Mouse (Mus musculus) intestine, embryonic 14.5 days (tissue): ENCODE measurements around the gene Lemd1. TPM values are rescaled to one million over a fixed set of nuclear protein-coding genes. Genes with fewer than 3 reads are reported as not detected.

Source experiments
- ATAC-seq: fragments of 200-750 bp; cut with Nextera tagmentation; replicated peaks from 2 replicates; pipeline ENCODE4 v1.8.0; 2017; ENCODE audit warnings: low read depth, moderate number of reproducible peaks, moderate TSS enrichment, moderate library complexity; ENCODE audit not compliant: low FRiP score, low TSS enrichment
- DNase-seq: peaks from one replicate; pipeline ENCODE4 v3.0.0-alpha.2; 2018; ENCODE audit warnings: low spot score
- H3K27ac ChIP-seq: fragments of 300-500 bp; sonication (generic); 2 replicates; pipeline ENCODE4 v1.5.1; 2014; ENCODE audit warnings: low read depth, mild to moderate bottlenecking, control low read depth
- H3K27me3 ChIP-seq: fragments of 300-500 bp; sonication (generic); replicated peaks from 2 replicates; pipeline ENCODE4 v1.6.1; 2014; ENCODE audit warnings: low read length, control low read depth; ENCODE audit not compliant: control insufficient read depth, insufficient read depth
- H3K36me3 ChIP-seq: fragments of 300-500 bp; sonication (generic); 2 replicates; pipeline ENCODE4 v1.6.1; 2014; ENCODE audit warnings: low read length, control low read depth; ENCODE audit not compliant: control insufficient read depth, insufficient read depth
- H3K4me1 ChIP-seq: fragments of 300-500 bp; sonication (generic); replicated peaks from 2 replicates; pipeline ENCODE4 v1.6.1; 2014; ENCODE audit warnings: low read length, control low read depth, mixed read lengths; ENCODE audit not compliant: control insufficient read depth, insufficient read depth
- H3K4me2 ChIP-seq: fragments of 300-500 bp; sonication (generic); 2 replicates; pipeline ENCODE4 v1.6.1; 2014; ENCODE audit warnings: low read length
- H3K4me3 ChIP-seq: fragments of 300-500 bp; sonication (generic); 2 replicates; pipeline ENCODE4 v1.5.1; 2014; ENCODE audit warnings: low read depth, low read length, control low read depth, mixed read lengths
- H3K9ac ChIP-seq: fragments of 300-500 bp; sonication (generic); 2 replicates; pipeline ENCODE4 v1.6.1; 2014; ENCODE audit warnings: mild to moderate bottlenecking, low read length
- H3K9me3 ChIP-seq: fragments of 300-500 bp; sonication (generic); 2 replicates; pipeline ENCODE4 v1.6.1; 2016; ENCODE audit warnings: low read length, control low read depth; ENCODE audit not compliant: control insufficient read depth
- WGBS: fragments of 180-500 bp; shearing (Covaris S2); extraction: QIAGEN DNeasy Blood & Tissue Kit; methylation state at CpG from one replicate; pipeline ENCODE4 v1.1.7; 2014; 5-methylcytosine and 5-hydroxymethylcytosine counted together
- microRNA counts: library from miRNA; unstranded; fragments of <30 nt; microRNA quantifications from one replicate; lab custom pipeline; 2016
- microRNA-seq: library from miRNA; unstranded; fragments of <30 nt; microRNA quantifications from one replicate; pipeline ENCODE4, GENCODE M21; 2016
- polyA plus RNA-seq: library from polyadenylated mRNA; unstranded; fragments of >200 nt; fragmentation: Nextera tagmentation; extraction: Ambion mirVana; gene quantifications from 2 replicates; pipeline ENCODE4 v1.2.1, GENCODE M21; 2014

Lemd1 gene
- polyA plus RNA-seq, 1 experiment from 2014 or later, result 0.27 TPM

DNA sequence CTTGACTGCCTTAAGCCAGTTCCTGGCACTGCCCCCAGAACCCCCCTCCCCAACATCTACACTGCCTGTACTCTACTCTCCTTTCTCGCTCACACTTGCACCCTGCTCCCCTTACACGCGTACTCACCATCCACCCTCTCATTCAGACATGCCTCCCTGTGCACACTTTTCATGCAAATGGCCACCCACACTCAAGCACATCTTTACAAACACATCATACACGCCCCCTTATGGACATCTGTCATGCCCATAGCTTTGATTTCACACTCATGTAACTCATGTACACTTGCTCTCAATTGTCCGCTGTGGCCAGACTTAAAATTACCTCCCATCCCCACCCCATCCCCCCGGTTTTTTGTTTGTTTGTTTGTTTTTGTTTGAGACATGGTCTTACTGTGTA, 116.7 kb downstream of the Lemd1 start:
- Histone ChIP-seq H3K4me2 (no peak overlapping the region), H3K4me3 (no peak overlapping the region), H3K9ac (no peak overlapping the region), H3K27ac (no peak overlapping the region), H3K36me3 (no peaks in the 10 kb centered on the region), H3K9me3 (no peaks in the 10 kb centered on the region), H3K4me1 (0 out of 2 replicates have a peak, but pooled peaks cover 3% of the 10 kb centered on the region), H3K27me3 (no peaks in the 10 kb centered on the region)
- DNase-seq, result no peak
- no peak for ATAC-seq
- 87% methylated on average over 6 of the region's 6 CpGs for WGBS

DNA sequence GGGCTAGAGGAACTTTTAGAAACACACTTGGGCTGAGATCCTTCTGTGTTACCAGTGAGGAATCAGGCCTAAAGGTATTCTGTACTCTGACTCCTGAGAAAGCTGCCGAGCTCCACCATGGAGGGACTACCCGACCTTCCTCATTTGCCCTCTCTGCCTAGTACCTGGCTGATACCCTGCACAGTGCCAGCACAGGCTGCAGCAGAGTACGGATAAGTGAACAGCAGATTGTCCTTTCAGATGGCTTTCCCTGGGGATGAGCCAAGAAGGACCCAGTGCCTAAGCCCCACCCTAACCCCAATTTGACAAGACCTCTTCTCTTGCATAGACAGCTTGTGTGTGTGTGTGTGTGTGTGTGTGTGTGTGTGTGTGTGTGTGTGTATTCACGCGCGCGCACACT, 117.4 kb downstream of the Lemd1 start:
- Histone ChIP-seq H3K9me3 (no peaks in the 10 kb centered on the region), H3K4me2 (no peak overlapping the region), H3K27me3 (no peaks in the 10 kb centered on the region), H3K4me3 (no peak overlapping the region), H3K27ac (no peak overlapping the region), H3K9ac (no peak overlapping the region), H3K4me1 (0 out of 2 replicates have a peak, but pooled peaks cover 3% of the 10 kb centered on the region), H3K36me3 (no peaks in the 10 kb centered on the region)
- ATAC-seq (no peak), DNase-seq (no peak)
- 75% methylated on average over 7 of the region's 7 CpGs for WGBS

MicroRNAs within 50 kb of the gene (microRNA counts, 519-probe panel; counts per million panel counts)
- not detected for microRNA mmu-miR-135b (lab: Ali Mortazavi, UCI)

Small RNAs within 50 kb of the gene (microRNA-seq; reads per million reads assigned to microRNA genes)
- gene Mir135b, result 182 reads per million, percentile 65 among the genes with 10 or more reads in this experiment

Other genes starting within 250 kb of the Lemd1 start
- gene Slc45a3, start 228.5 kb upstream of the Lemd1 start, polyA plus RNA-seq, result 2.1 and 2.4 TPM in 2 replicates
- gene Elk4, start 183.8 kb upstream of the Lemd1 start, polyA plus RNA-seq, result 26.3 and 31.0 TPM in 2 replicates
- gene Mfsd4a, start 123.4 kb upstream of the Lemd1 start, polyA plus RNA-seq, result 13.4 TPM in 2 replicates
- gene Cdk18, start 51.7 kb upstream of the Lemd1 start, polyA plus RNA-seq, result 7.6 and 7.7 TPM in 2 replicates
- 0.09 TPM in 1 of 2 replicates, not detected in the other for gene AC124108.1, start within 50 bp of the Lemd1 start, polyA plus RNA-seq
- gene Gm10188, start 38.3 kb downstream of the Lemd1 start, polyA plus RNA-seq, result not detected in 2 replicates
- 0.19 and 0.22 TPM in 2 replicates for gene Klhdc8a, start 107.2 kb downstream of the Lemd1 start, polyA plus RNA-seq
- 2.1 and 4.4 TPM in 2 replicates for gene Nuak2, start 124.7 kb downstream of the Lemd1 start, polyA plus RNA-seq
- gene Tmcc2, start 199.8 kb downstream of the Lemd1 start, polyA plus RNA-seq, result 6.4 and 7.8 TPM in 2 replicates
- gene Dstyk, start 226.1 kb downstream of the Lemd1 start, polyA plus RNA-seq, result 11.4 and 13.1 TPM in 2 replicates